Mouse (Mus musculus) bone marrow macrophage, adult 2 months (primary cell): ENCODE results near the gene Plekha7.

ENCODE experiments used
- CTCF ChIP-seq: IDR thresholded peaks from 2 replicates; pipeline ENCODE4 v1.5.1; 2012; ENCODE audit warnings: low read depth, mild to moderate bottlenecking, low read length, moderate library complexity
- POLR2A ChIP-seq: IDR thresholded peaks from 2 replicates; pipeline ENCODE4 v1.6.1; 2012; ENCODE audit warnings: mild to moderate bottlenecking, low read depth, low read length, borderline replicate concordance

- TF ChIP-seq POLR2A (no peak), CTCF (no peak)
These were observed 53.5 kb downstream of the Plekha7 start for GRCm38 (mm10) chr7:116254660-116255059.
